Mouse (Mus musculus) cortical plate, adult 2 months (tissue): ENCODE measurements around the gene Adamts13. TPM values are rescaled to one million over a fixed set of nuclear protein-coding genes. Genes with fewer than 3 reads are reported as not detected.

Experiments
- H3K27ac ChIP-seq: fragments of 200-500 bp; 2 replicates; pipeline ENCODE4 v1.5.1; 2012; ENCODE audit warnings: low read length, control low read depth, inconsistent platforms; ENCODE audit not compliant: insufficient read depth
- H3K4me1 ChIP-seq: fragments of 200-500 bp; 2 replicates; pipeline ENCODE4 v1.6.1; 2011; ENCODE audit warnings: low read length; ENCODE audit not compliant: control insufficient read depth, insufficient read depth
- H3K4me3 ChIP-seq: fragments of 200-500 bp; 2 replicates; pipeline ENCODE4 v1.5.1; 2011; ENCODE audit warnings: mild to moderate bottlenecking, low read length, control low read depth; ENCODE audit not compliant: insufficient read depth
- CTCF ChIP-seq: fragments of 200-500 bp; IDR thresholded peaks from 2 replicates; pipeline ENCODE4 v1.5.1; 2011; ENCODE audit warnings: mild to moderate bottlenecking, control low read depth, low read length; ENCODE audit not compliant: insufficient read depth; ENCODE audit errors: extremely low read depth
- POLR2A ChIP-seq: fragments of 200-500 bp; IDR thresholded peaks from 2 replicates; pipeline ENCODE4 v1.6.1; 2011; ENCODE audit warnings: mild to moderate bottlenecking, low read length, control low read depth; ENCODE audit not compliant: insufficient read depth; ENCODE audit errors: extremely low read depth
- polyA plus RNA-seq: library from polyadenylated mRNA; depleted of rRNA; stranded (reverse); fragments of >200 nt; gene quantifications from 2 replicates; pipeline ENCODE4 v1.2.3, GENCODE M21; 2012; rRNA removed

Adamts13 gene
- polyA plus RNA-seq, 1 experiment: 7.0 TPM

DNA sequence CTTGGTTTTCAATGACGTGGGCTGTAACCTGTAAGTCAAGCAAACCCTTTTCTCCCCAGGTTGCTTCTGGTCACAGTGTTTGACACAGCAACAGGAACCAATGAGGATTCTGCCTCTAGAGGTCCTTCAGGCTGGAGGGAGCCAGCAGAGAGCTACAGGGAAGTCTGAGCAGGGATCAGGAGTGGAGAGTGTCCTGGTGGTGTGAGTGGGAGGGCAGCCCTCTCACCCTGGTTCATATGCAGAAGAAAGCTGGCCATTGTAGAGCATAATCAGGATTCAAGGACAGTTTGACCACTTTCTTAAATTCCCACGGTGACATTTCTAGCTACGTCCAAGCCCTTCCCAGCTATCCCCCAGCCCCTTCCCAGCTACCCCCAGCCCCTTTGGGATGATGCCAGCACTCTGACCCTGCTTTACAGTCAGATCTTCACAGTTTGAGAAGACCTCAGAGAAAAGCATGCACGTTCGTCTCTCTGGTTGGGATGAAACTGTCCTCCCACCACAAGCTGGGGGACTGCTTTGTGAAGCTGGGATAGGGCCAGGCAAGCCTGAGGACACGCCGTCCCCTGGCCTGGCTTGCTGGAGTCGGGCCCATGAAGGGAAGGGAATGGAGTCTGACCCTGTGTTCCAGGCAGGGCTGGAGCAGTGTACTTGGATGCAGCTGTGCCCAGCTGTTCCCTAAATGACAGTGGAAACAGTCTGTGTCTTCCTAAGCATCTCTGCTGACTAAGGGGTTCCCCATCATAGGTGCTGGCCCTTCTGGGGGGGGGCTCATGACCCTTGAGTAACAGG lies 73.0 kb downstream of the Adamts13 start:
- TF ChIP-seq CTCF: no peak
- no peak for TF ChIP-seq POLR2A
- no peak overlapping the region for H3K4me3 ChIP-seq
- no peak overlapping the region for H3K27ac ChIP-seq
- no peaks in the 10 kb centered on the region for H3K4me1 ChIP-seq

GRCm38 (mm10) chr2:27049408-27049807 lies 76.2 kb downstream of the Adamts13 start:
- H3K27ac ChIP-seq: no peak overlapping the region
- H3K4me1 ChIP-seq: no peaks in the 10 kb centered on the region
- no peak overlapping the region for H3K4me3 ChIP-seq
- TF ChIP-seq CTCF: no peak
- TF ChIP-seq POLR2A: no peak

DNA sequence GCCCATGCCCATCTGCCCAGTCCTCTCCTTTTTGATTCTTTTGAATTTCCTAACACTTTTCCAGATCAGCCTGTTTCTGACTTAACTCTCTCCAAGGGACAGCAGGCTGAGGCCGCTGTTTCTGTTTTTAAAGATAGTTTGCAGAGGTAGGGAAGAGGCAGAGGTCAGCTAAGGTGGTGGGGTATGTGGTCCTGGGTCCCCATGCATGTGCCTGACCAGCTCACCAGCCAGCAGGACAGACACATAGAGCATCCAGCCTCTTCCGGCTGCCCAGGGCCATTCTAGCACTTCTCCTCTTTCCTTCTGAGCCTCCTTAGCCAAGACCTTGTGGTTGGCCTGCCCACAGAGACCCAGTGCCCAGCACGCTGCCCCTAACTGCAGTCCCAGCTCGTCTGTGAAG lies 85.0 kb downstream of the Adamts13 start:
- Histone ChIP-seq H3K4me1 (no peaks in the 10 kb centered on the region), H3K4me3 (no peak overlapping the region), H3K27ac (no peak overlapping the region)
- no peak for TF ChIP-seq POLR2A

- Histone ChIP-seq H3K4me3 (no peak overlapping the region), H3K27ac (no peak overlapping the region), H3K4me1 (no peaks in the 10 kb centered on the region)
- TF ChIP-seq CTCF (no peak), POLR2A (no peak)
Observed at GRCm38 (mm10) chr2:27058751-27059150, 85.5 kb downstream of the Adamts13 start.

DNA sequence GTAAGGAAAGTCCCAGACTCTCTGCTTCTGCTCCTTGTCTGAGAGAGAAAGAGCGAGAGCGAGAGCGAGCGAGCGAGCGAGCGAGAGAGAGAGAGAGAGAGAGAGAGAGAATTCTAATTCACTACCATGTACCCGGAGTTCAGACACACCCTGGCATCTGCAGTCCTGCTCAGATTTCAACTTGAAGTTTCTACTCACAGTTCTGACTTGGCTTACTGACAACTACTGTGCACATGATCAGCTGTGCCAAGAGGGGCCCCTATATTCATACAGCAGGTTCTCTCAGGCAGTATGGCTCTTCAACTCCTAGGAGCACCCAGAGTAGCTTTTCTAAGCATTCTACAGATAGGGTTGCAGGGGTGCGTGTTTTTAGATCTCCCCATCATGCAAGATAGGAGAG lies 86.0 kb downstream of the Adamts13 start:
- TF ChIP-seq POLR2A (no peak), CTCF (no peak)
- H3K27ac ChIP-seq: no peak overlapping the region
- H3K4me1 ChIP-seq: no peaks in the 10 kb centered on the region
- H3K4me3 ChIP-seq: no peak overlapping the region

Other genes with a start within 250 kb of the Adamts13 start
- gene Abo, start 108.4 kb upstream of the Adamts13 start, polyA plus RNA-seq: not detected in 2 replicates
- gene Surf6, start 70.5 kb upstream of the Adamts13 start, polyA plus RNA-seq: 18.7 and 19.1 TPM in 2 replicates
- 44.1 and 47.4 TPM in 2 replicates for gene Med22, start 62.7 kb upstream of the Adamts13 start, polyA plus RNA-seq
- gene Rpl7a, start 62.7 kb upstream of the Adamts13 start, polyA plus RNA-seq: 642 and 671 TPM in 2 replicates
- 56.9 and 59.0 TPM in 2 replicates for gene Surf2, start 57.0 kb upstream of the Adamts13 start, polyA plus RNA-seq
- 136 and 138 TPM in 2 replicates for gene Surf1, start 56.9 kb upstream of the Adamts13 start, polyA plus RNA-seq
- gene Surf4, start 39.5 kb upstream of the Adamts13 start, polyA plus RNA-seq: 56.1 and 58.4 TPM in 2 replicates
- gene Stkld1, start 39.4 kb upstream of the Adamts13 start, polyA plus RNA-seq: 0.23 and 0.30 TPM in 2 replicates
- gene Rexo4, start 9.0 kb upstream of the Adamts13 start, polyA plus RNA-seq: 82.2 and 85.9 TPM in 2 replicates
- 63.7 and 64.1 TPM in 2 replicates for gene Cacfd1, start 36.5 kb downstream of the Adamts13 start, polyA plus RNA-seq
- gene Slc2a6, start 54.6 kb downstream of the Adamts13 start, polyA plus RNA-seq: 43.2 and 46.6 TPM in 2 replicates
- gene Mymk, start 98.8 kb downstream of the Adamts13 start, polyA plus RNA-seq: 0.51 and 0.69 TPM in 2 replicates
- 32.0 and 36.7 TPM in 2 replicates for gene Adamtsl2, start 106.0 kb downstream of the Adamts13 start, polyA plus RNA-seq
- gene Fam163b, start 169.1 kb downstream of the Adamts13 start, polyA plus RNA-seq: 129 and 142 TPM in 2 replicates
- gene Dbh, start 191.8 kb downstream of the Adamts13 start, polyA plus RNA-seq: 0.23 and 0.31 TPM in 2 replicates